Mouse (Mus musculus): ENCODE results near the gene Spint1. TPM values are rescaled to one million over a fixed set of nuclear protein-coding genes. Genes with fewer than 3 reads are reported as not detected.

Gene Spint1
- polyA plus RNA-seq, 1 experiment from 2014 or later = 8.9 TPM

- Histone ChIP-seq H3K4me3 (ENCODE audit: low read depth, low read length) (peak overlapping the region; percentile 54; the same call in 1 of the 2 replicates), H3K9ac (replicated peaks; ENCODE audit: low read length) (peak overlapping the region; percentile 55), H3K4me1 (ENCODE audit: control insufficient read depth, insufficient read depth, low read length) (no peaks in the 10 kb centered on the region; the same call in 1 of the 2 replicates), H3K27me3 (ENCODE audit: control insufficient read depth, insufficient read depth, low read length) (peaks cover 13% of the 10 kb centered on the region), H3K36me3 (replicated peaks; ENCODE audit: control insufficient read depth, insufficient read depth, low read depth, low read length) (no peaks in the 10 kb centered on the region), H3K27ac (replicated peaks; ENCODE audit: low read depth, low read length) (no peak overlapping the region), H3K9me3 (replicated peaks; ENCODE audit: control insufficient read depth, low read length) (no peaks in the 10 kb centered on the region), H3K4me2 (ENCODE audit: low read depth, low read length) (peak overlapping the region; percentile 97)
- 48% methylated on average over 9 of the region's 9 CpGs for WGBS
- DNase-seq (ENCODE audit: low spot score) (no peak), ATAC-seq (replicated peaks; ENCODE audit: insufficient number of reproducible peaks, low FRiP score, low TSS enrichment, low read depth) (no peak)
Measured at GRCm38 (mm10) chr2:119270286-119270642, 33.1 kb downstream of the Spint1 start.

GRCm38 (mm10) chr2:119270643-119271331 is 33.6 kb downstream of the Spint1 start, which contains the start of gene Rhov:
TSS of gene Rhov (minus strand) at chr2:119271272.
- H3K4me1 ChIP-seq (ENCODE audit: control insufficient read depth, insufficient read depth, low read length) = no peaks in the 10 kb centered on the region; the same call in 1 of the 2 replicates
- peak within 1 kb of the TSS; percentile 97 for H3K4me2 ChIP-seq (ENCODE audit: low read depth, low read length)
- no peaks in the 10 kb centered on the region for H3K36me3 ChIP-seq (replicated peaks; ENCODE audit: control insufficient read depth, insufficient read depth, low read depth, low read length)
- H3K27ac ChIP-seq (replicated peaks; ENCODE audit: low read depth, low read length) = no peak within 1 kb of the TSS
- no peaks in the 10 kb centered on the region for H3K9me3 ChIP-seq (replicated peaks; ENCODE audit: control insufficient read depth, low read length)
- H3K4me3 ChIP-seq (ENCODE audit: low read depth, low read length) = peak within 1 kb of the TSS; percentile 54
- DNase-seq (ENCODE audit: low spot score) (peak; percentile 79), ATAC-seq (replicated peaks; ENCODE audit: insufficient number of reproducible peaks, low FRiP score, low TSS enrichment, low read depth) (peak; percentile 81)
- peaks cover 13% of the 10 kb centered on the region for H3K27me3 ChIP-seq (ENCODE audit: control insufficient read depth, insufficient read depth, low read length)
- H3K9ac ChIP-seq (replicated peaks; ENCODE audit: low read length) = peak within 1 kb of the TSS; percentile 55
- WGBS = under 1% methylated on average over 49 of the region's 49 CpGs

GRCm38 (mm10) chr2:119274126-119274525 is 37.0 kb downstream of the Spint1 start:
- no peak for ATAC-seq (replicated peaks; ENCODE audit: insufficient number of reproducible peaks, low FRiP score, low TSS enrichment, low read depth)
- no peaks in the 10 kb centered on the region for H3K9me3 ChIP-seq (replicated peaks; ENCODE audit: control insufficient read depth, low read length)
- WGBS = 80% methylated on average over 1 of the region's 1 CpGs

GRCm38 (mm10) chr2:119276926-119277325 is 39.8 kb downstream of the Spint1 start:
- 80% methylated on average over 7 of the region's 7 CpGs for WGBS
- no peak for DNase-seq (ENCODE audit: low spot score)

More at GRCm38 (mm10) chr2:119274126-119274525, 37.0 kb downstream of the Spint1 start:
- no peaks in the 10 kb centered on the region; the same call in 1 of the 2 replicates for H3K4me1 ChIP-seq (ENCODE audit: control insufficient read depth, insufficient read depth, low read length)
- no peak overlapping the region for H3K4me2 ChIP-seq (ENCODE audit: low read depth, low read length)
- no peaks in the 10 kb centered on the region for H3K36me3 ChIP-seq (replicated peaks; ENCODE audit: control insufficient read depth, insufficient read depth, low read depth, low read length)
- no peak for DNase-seq (ENCODE audit: low spot score)
- H3K9ac ChIP-seq (replicated peaks; ENCODE audit: low read length) = no peak overlapping the region
- peaks cover 13% of the 10 kb centered on the region for H3K27me3 ChIP-seq (ENCODE audit: control insufficient read depth, insufficient read depth, low read length)
- no peak overlapping the region for H3K27ac ChIP-seq (replicated peaks; ENCODE audit: low read depth, low read length)
- no peak overlapping the region for H3K4me3 ChIP-seq (ENCODE audit: low read depth, low read length)

GRCm38 (mm10) chr2:119277810-119278209 is 40.6 kb downstream of the Spint1 start:
- no peak overlapping the region for H3K4me3 ChIP-seq (ENCODE audit: low read depth, low read length)
- no peak overlapping the region for H3K27ac ChIP-seq (replicated peaks; ENCODE audit: low read depth, low read length)
- no peak for DNase-seq (ENCODE audit: low spot score)
- H3K27me3 ChIP-seq (ENCODE audit: control insufficient read depth, insufficient read depth, low read length) = no peaks in the 10 kb centered on the region; the same call in 1 of the 2 replicates
- no peaks in the 10 kb centered on the region for H3K36me3 ChIP-seq (replicated peaks; ENCODE audit: control insufficient read depth, insufficient read depth, low read depth, low read length)
- no peaks in the 10 kb centered on the region for H3K4me1 ChIP-seq (ENCODE audit: control insufficient read depth, insufficient read depth, low read length)
- WGBS = 89% methylated on average over 23 of the region's 23 CpGs
- no peaks in the 10 kb centered on the region for H3K9me3 ChIP-seq (replicated peaks; ENCODE audit: control insufficient read depth, low read length)
- no peak for ATAC-seq (replicated peaks; ENCODE audit: insufficient number of reproducible peaks, low FRiP score, low TSS enrichment, low read depth)
- no peak overlapping the region for H3K9ac ChIP-seq (replicated peaks; ENCODE audit: low read length)
- no peak overlapping the region for H3K4me2 ChIP-seq (ENCODE audit: low read depth, low read length)

More at GRCm38 (mm10) chr2:119276926-119277325, 39.8 kb downstream of the Spint1 start:
- Histone ChIP-seq H3K4me2 (ENCODE audit: low read depth, low read length) (no peak overlapping the region), H3K27ac (replicated peaks; ENCODE audit: low read depth, low read length) (no peak overlapping the region), H3K9ac (replicated peaks; ENCODE audit: low read length) (no peak overlapping the region), H3K4me1 (ENCODE audit: control insufficient read depth, insufficient read depth, low read length) (no peaks in the 10 kb centered on the region), H3K27me3 (ENCODE audit: control insufficient read depth, insufficient read depth, low read length) (no peaks in the 10 kb centered on the region; the same call in 1 of the 2 replicates), H3K9me3 (replicated peaks; ENCODE audit: control insufficient read depth, low read length) (no peaks in the 10 kb centered on the region), H3K4me3 (ENCODE audit: low read depth, low read length) (no peak overlapping the region), H3K36me3 (replicated peaks; ENCODE audit: control insufficient read depth, insufficient read depth, low read depth, low read length) (no peaks in the 10 kb centered on the region)
- ATAC-seq (replicated peaks; ENCODE audit: insufficient number of reproducible peaks, low FRiP score, low TSS enrichment, low read depth) = no peak

GRCm38 (mm10) chr2:119281899-119282565 is 44.9 kb downstream of the Spint1 start:
- WGBS = 89% methylated on average over 7 of the region's 7 CpGs
- Histone ChIP-seq H3K27ac (replicated peaks; ENCODE audit: low read depth, low read length) (no peak overlapping the region), H3K9ac (replicated peaks; ENCODE audit: low read length) (no peak overlapping the region), H3K36me3 (replicated peaks; ENCODE audit: control insufficient read depth, insufficient read depth, low read depth, low read length) (no peaks in the 10 kb centered on the region), H3K4me3 (ENCODE audit: low read depth, low read length) (no peak overlapping the region), H3K9me3 (replicated peaks; ENCODE audit: control insufficient read depth, low read length) (no peaks in the 10 kb centered on the region), H3K4me1 (ENCODE audit: control insufficient read depth, insufficient read depth, low read length) (no peaks in the 10 kb centered on the region), H3K27me3 (ENCODE audit: control insufficient read depth, insufficient read depth, low read length) (no peaks in the 10 kb centered on the region), H3K4me2 (ENCODE audit: low read depth, low read length) (no peak overlapping the region)
- ATAC-seq (replicated peaks; ENCODE audit: insufficient number of reproducible peaks, low FRiP score, low TSS enrichment, low read depth) (no peak), DNase-seq (ENCODE audit: low spot score) (no peak)

GRCm38 (mm10) chr2:119287372-119287771 is 50.2 kb downstream of the Spint1 start:
- H3K9me3 ChIP-seq (replicated peaks; ENCODE audit: control insufficient read depth, low read length) = no peaks in the 10 kb centered on the region
- no peak overlapping the region for H3K4me2 ChIP-seq (ENCODE audit: low read depth, low read length)
- WGBS = 89% methylated on average over 5 of the region's 5 CpGs
- H3K27me3 ChIP-seq (ENCODE audit: control insufficient read depth, insufficient read depth, low read length) = no peaks in the 10 kb centered on the region
- DNase-seq (ENCODE audit: low spot score) = no peak
- no peak overlapping the region for H3K4me3 ChIP-seq (ENCODE audit: low read depth, low read length)
- no peaks in the 10 kb centered on the region for H3K4me1 ChIP-seq (ENCODE audit: control insufficient read depth, insufficient read depth, low read length)
- H3K27ac ChIP-seq (replicated peaks; ENCODE audit: low read depth, low read length) = no peak overlapping the region
- peaks cover 2% of the 10 kb centered on the region for H3K36me3 ChIP-seq (replicated peaks; ENCODE audit: control insufficient read depth, insufficient read depth, low read depth, low read length)
- no peak overlapping the region for H3K9ac ChIP-seq (replicated peaks; ENCODE audit: low read length)
- no peak for ATAC-seq (replicated peaks; ENCODE audit: insufficient number of reproducible peaks, low FRiP score, low TSS enrichment, low read depth)
